Mouse (Mus musculus) spleen, adult 2 months (tissue): ENCODE results near the gene Poc1a.

ENCODE experiments used
- CTCF ChIP-seq: fragments of 200-500 bp; IDR thresholded peaks from 2 replicates; pipeline ENCODE4 v1.5.1; 2011; ENCODE audit warnings: mild to moderate bottlenecking, inconsistent platforms; ENCODE audit not compliant: insufficient read depth, insufficient read length, insufficient replicate concordance; ENCODE audit errors: extremely low read depth
- POLR2A ChIP-seq: fragments of 200-500 bp; IDR thresholded peaks from 2 replicates; pipeline ENCODE4 v1.6.1; 2011; ENCODE audit warnings: low read depth, low read length, inconsistent platforms

- TF ChIP-seq CTCF = no peak
- TF ChIP-seq POLR2A = no peak
These were observed 6.3 kb downstream of the Poc1a start for GRCm38 (mm10) chr9:106287165-106287564.
